Mouse (Mus musculus) cerebellum, adult 2 months (tissue): Measurements from ENCODE around the gene Kcne1l.

Experiments used
- CTCF ChIP-seq: fragments of 200-500 bp; IDR thresholded peaks from 2 replicates; pipeline ENCODE4 v1.5.1; 2011; ENCODE audit warnings: low read depth, mild to moderate bottlenecking, control low read depth, low read length, moderate library complexity, borderline replicate concordance; ENCODE audit not compliant: insufficient read depth
- POLR2A ChIP-seq: fragments of 200-500 bp; IDR thresholded peaks from 2 replicates; pipeline ENCODE4 v1.6.1; 2011; ENCODE audit warnings: low read length, control low read depth, borderline replicate concordance; ENCODE audit not compliant: insufficient read depth

- no peak for TF ChIP-seq CTCF
- no peak for TF ChIP-seq POLR2A
Observed at GRCm38 (mm10) chrX:142315270-142315669, 9.2 kb upstream of the Kcne1l start.
